Mouse (Mus musculus) stomach, postnatal 0 days (tissue): ENCODE results near the gene Muc3a.

Source experiments
- CTCF ChIP-seq: IDR thresholded peaks from 2 replicates; pipeline ENCODE4 v1.5.1; 2016; ENCODE audit warnings: antibody characterized with exemption, low read depth, mild to moderate bottlenecking, moderate library complexity
- EP300 ChIP-seq: optimal IDR thresholded peaks from 2 replicates; pipeline ENCODE3; 2016; ENCODE audit warnings: antibody characterized with exemption

DNA sequence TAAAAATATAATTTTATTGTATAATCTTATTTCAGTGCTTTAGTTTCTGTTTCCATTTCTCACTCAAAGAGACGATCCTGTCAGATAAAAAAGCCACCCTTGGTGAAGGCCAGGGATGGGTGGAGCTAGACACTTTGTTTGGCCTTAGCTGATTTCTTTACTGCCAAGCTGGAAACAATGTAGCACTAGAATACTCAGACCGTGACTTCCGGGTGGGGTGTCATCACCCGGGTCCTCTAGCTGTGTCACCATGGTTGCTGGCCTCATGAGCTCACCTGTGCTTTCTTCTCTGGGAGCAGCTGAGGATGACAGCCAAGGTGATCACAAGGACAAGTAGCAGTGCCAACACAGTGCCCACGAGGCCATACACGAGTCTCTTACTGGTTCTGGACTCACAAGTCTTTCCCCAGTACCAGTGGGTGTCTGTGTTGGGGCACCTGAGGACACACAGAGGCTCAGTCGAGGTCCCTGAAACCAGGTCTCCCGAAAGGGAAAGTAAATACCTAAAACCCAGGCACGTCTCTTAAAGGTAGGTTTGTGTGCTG, 41.3 kb downstream of the Muc3a start:
- TF ChIP-seq CTCF (no peak), EP300 (no peak)
